Mouse (Mus musculus): ENCODE measurements around the gene Plxna3. TPM values are rescaled to one million over a fixed set of nuclear protein-coding genes. Genes with fewer than 3 reads are reported as not detected.

Gene Plxna3
- polyA plus RNA-seq, 1 experiment from 2014 or later, result 45.6 TPM

- H3K36me3 ChIP-seq (replicated peaks; ENCODE audit: control insufficient read depth, insufficient read depth), result no peaks in the 10 kb centered on the region
- no peaks in the 10 kb centered on the region for H3K4me1 ChIP-seq (replicated peaks; ENCODE audit: control insufficient read depth, insufficient read depth, low read length)
- 0 out of 2 replicates have a peak, but pooled peaks cover 3% of the 10 kb centered on the region for H3K9me3 ChIP-seq (ENCODE audit: control insufficient read depth, low read length)
- no peak for DNase-seq (ENCODE audit: low spot score)
- H3K27ac ChIP-seq, result no peak overlapping the region
- no peak for ATAC-seq (ENCODE audit: low FRiP score)
- H3K27me3 ChIP-seq (ENCODE audit: control insufficient read depth, insufficient read depth, low read length), result no peaks in the 10 kb centered on the region
- no peak overlapping the region for H3K9ac ChIP-seq
- 55% methylated on average over 11 of the region's 11 CpGs for WGBS
- H3K4me2 ChIP-seq (replicated peaks), result no peak overlapping the region
- no peak overlapping the region for H3K4me3 ChIP-seq (replicated peaks; ENCODE audit: low read length)
Observed at GRCm38 (mm10) chrX:74359171-74359570, 30.3 kb downstream of the Plxna3 start.

DNA sequence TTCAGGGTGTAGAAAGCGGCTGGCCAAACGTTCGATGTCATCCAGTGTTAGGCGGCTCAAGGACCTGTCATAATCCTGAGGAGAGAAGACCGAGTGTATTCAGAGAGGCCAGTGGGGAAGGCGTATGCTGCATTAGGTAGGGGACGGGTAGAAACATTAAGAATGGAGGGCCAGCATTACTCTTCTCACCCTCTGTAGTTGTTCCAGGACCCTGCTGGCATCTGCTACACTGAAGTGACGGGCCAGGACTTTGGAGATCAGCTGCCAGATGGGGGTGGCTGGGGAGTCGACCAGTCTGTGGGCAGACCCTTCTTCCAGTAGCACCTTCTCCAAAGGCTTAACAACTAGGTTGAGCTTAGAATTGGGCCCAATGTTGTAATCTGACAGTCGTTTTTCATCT, 38.6 kb downstream of the Plxna3 start:
- H3K27me3 ChIP-seq (ENCODE audit: control insufficient read depth, insufficient read depth, low read length), result no peaks in the 10 kb centered on the region
- ATAC-seq (ENCODE audit: low FRiP score) (no peak), DNase-seq (ENCODE audit: low spot score) (no peak)
- H3K4me1 ChIP-seq (replicated peaks; ENCODE audit: control insufficient read depth, insufficient read depth, low read length), result peaks cover 10% of the 10 kb centered on the region; the same call in 1 of the 2 replicates
- no peaks in the 10 kb centered on the region; the same call in 1 of the 2 replicates for H3K36me3 ChIP-seq (replicated peaks; ENCODE audit: control insufficient read depth, insufficient read depth)
- WGBS, result 66% methylated on average over 10 of the region's 10 CpGs
- H3K9me3 ChIP-seq (ENCODE audit: control insufficient read depth, low read length), result no peaks in the 10 kb centered on the region
- H3K9ac ChIP-seq, result peak overlapping the region; percentile 84
- H3K27ac ChIP-seq, result peak overlapping the region; percentile 82; the same call in 1 of the 2 replicates
- H3K4me2 ChIP-seq (replicated peaks), result peak overlapping the region; percentile 63
- H3K4me3 ChIP-seq (replicated peaks; ENCODE audit: low read length), result peak overlapping the region; percentile 58

GRCm38 (mm10) chrX:74368209-74368909, 39.5 kb downstream of the Plxna3 start:
- H3K27me3 ChIP-seq (ENCODE audit: control insufficient read depth, insufficient read depth, low read length), result no peaks in the 10 kb centered on the region
- H3K9me3 ChIP-seq (ENCODE audit: control insufficient read depth, low read length), result no peaks in the 10 kb centered on the region
- WGBS, result 20% methylated on average over 49 of the region's 49 CpGs
- peak overlapping the region; percentile 63 for H3K4me2 ChIP-seq (replicated peaks)
- H3K27ac ChIP-seq, result peak overlapping the region; percentile 82
- peaks cover 14% of the 10 kb centered on the region; the same call in 1 of the 2 replicates for H3K4me1 ChIP-seq (replicated peaks; ENCODE audit: control insufficient read depth, insufficient read depth, low read length)
- ATAC-seq (ENCODE audit: low FRiP score), result peak; percentile 76
- H3K36me3 ChIP-seq (replicated peaks; ENCODE audit: control insufficient read depth, insufficient read depth), result no peaks in the 10 kb centered on the region; the same call in 1 of the 2 replicates
- peak; percentile 66 for DNase-seq (ENCODE audit: low spot score)
- H3K9ac ChIP-seq, result peak overlapping the region; percentile 84
- peak overlapping the region; percentile 58 for H3K4me3 ChIP-seq (replicated peaks; ENCODE audit: low read length)

DNA sequence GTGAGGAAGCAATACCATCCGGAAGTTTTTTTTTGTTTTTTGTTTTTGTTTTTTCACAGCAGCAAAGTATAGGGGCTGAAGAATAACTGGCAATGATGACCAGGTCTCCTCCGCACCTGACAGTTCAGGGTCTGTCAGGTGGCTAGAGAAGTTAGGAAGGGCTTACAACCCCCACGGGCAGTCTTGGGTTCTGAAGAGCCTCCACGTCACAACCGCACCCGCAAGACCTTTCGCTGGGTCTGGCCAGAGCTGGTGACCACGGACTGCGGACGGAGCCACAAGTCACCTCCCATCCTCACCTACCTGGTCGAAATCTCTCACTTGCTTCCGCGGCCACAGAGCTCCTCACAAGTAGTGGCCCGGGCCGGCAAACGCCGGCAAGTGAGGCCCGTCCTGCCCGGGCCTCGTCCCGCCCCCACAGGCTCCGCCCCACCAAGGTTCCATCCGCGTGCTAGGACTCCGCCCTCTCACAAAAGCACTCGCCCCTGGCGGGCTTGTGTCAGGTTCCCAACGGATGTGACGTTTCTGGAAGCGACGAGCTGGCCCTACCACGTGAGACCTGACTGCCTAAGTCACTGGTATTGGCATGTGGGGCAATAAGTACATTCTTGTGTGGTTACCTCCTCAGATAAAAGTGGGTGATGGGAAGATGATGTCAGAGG, 44.2 kb downstream of the Plxna3 start, which contains the start of the genes Ubl4a and Slc10a3:
Ubl4a (minus strand) TSS at position 331 of the 662 bp plus-strand sequence.
Slc10a3 (minus strand) TSS at position 462 of the 662 bp plus-strand sequence.
- Histone ChIP-seq H3K27me3 (ENCODE audit: control insufficient read depth, insufficient read depth, low read length) (no peaks in the 10 kb centered on the region), H3K4me3 (replicated peaks; ENCODE audit: low read length) (peak within 1 kb of the TSS; percentile 44), H3K27ac (no peak within 1 kb of the TSS), H3K9ac (peak within 1 kb of the TSS; percentile 60), H3K9me3 (ENCODE audit: control insufficient read depth, low read length) (no peaks in the 10 kb centered on the region), H3K4me1 (replicated peaks; ENCODE audit: control insufficient read depth, insufficient read depth, low read length) (0 out of 2 replicates have a peak, but pooled peaks cover 6% of the 10 kb centered on the region), H3K36me3 (replicated peaks; ENCODE audit: control insufficient read depth, insufficient read depth) (no peaks in the 10 kb centered on the region), H3K4me2 (replicated peaks) (peak within 1 kb of the TSS; percentile 64)
- 18% methylated on average over 32 of the region's 32 CpGs for WGBS
- DNase-seq (ENCODE audit: low spot score), result peak; percentile 82
- peak; percentile 94 for ATAC-seq (ENCODE audit: low FRiP score)

DNA sequence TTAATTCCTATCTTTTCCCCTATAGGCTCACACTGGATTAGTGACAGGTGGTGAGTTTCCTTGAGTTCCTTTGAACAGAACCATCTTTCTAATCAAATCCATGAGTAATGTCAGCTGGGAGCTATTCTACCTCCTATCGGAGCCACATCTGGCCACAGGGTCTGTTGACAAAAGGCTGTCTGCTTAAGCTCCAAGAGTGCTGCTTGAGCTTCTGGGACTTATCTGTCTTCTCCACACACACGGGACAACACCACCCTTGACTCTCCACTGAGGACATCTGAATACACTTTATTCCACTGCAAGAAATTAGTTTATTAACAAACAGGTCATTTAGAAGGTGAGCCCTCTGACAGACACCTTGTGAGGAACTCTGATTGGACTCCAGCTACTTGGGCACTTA, 55.6 kb downstream of the Plxna3 start:
- ATAC-seq (ENCODE audit: low FRiP score), result no peak
- Histone ChIP-seq H3K9ac (no peak overlapping the region), H3K27me3 (ENCODE audit: control insufficient read depth, insufficient read depth, low read length) (no peaks in the 10 kb centered on the region), H3K27ac (no peak overlapping the region), H3K36me3 (replicated peaks; ENCODE audit: control insufficient read depth, insufficient read depth) (peaks cover 14% of the 10 kb centered on the region), H3K4me1 (replicated peaks; ENCODE audit: control insufficient read depth, insufficient read depth, low read length) (no peaks in the 10 kb centered on the region), H3K4me3 (replicated peaks; ENCODE audit: low read length) (no peak overlapping the region), H3K4me2 (replicated peaks) (no peak overlapping the region), H3K9me3 (ENCODE audit: control insufficient read depth, low read length) (no peaks in the 10 kb centered on the region)
- 85% methylated on average over 2 of the region's 2 CpGs for WGBS
- DNase-seq (ENCODE audit: low spot score), result no peak

- no peaks in the 10 kb centered on the region for H3K9me3 ChIP-seq (ENCODE audit: control insufficient read depth, low read length)
- H3K27ac ChIP-seq, result no peak overlapping the region
- H3K4me2 ChIP-seq (replicated peaks), result no peak overlapping the region
- ATAC-seq (ENCODE audit: low FRiP score), result no peak
- no peak overlapping the region for H3K9ac ChIP-seq
- H3K36me3 ChIP-seq (replicated peaks; ENCODE audit: control insufficient read depth, insufficient read depth), result peaks cover 14% of the 10 kb centered on the region
- no peaks in the 10 kb centered on the region for H3K27me3 ChIP-seq (ENCODE audit: control insufficient read depth, insufficient read depth, low read length)
- H3K4me3 ChIP-seq (replicated peaks; ENCODE audit: low read length), result no peak overlapping the region
- H3K4me1 ChIP-seq (replicated peaks; ENCODE audit: control insufficient read depth, insufficient read depth, low read length), result no peaks in the 10 kb centered on the region; the same call in 1 of the 2 replicates
- DNase-seq (ENCODE audit: low spot score), result no peak
Observed at GRCm38 (mm10) chrX:74388153-74388552, 59.3 kb downstream of the Plxna3 start.

DNA sequence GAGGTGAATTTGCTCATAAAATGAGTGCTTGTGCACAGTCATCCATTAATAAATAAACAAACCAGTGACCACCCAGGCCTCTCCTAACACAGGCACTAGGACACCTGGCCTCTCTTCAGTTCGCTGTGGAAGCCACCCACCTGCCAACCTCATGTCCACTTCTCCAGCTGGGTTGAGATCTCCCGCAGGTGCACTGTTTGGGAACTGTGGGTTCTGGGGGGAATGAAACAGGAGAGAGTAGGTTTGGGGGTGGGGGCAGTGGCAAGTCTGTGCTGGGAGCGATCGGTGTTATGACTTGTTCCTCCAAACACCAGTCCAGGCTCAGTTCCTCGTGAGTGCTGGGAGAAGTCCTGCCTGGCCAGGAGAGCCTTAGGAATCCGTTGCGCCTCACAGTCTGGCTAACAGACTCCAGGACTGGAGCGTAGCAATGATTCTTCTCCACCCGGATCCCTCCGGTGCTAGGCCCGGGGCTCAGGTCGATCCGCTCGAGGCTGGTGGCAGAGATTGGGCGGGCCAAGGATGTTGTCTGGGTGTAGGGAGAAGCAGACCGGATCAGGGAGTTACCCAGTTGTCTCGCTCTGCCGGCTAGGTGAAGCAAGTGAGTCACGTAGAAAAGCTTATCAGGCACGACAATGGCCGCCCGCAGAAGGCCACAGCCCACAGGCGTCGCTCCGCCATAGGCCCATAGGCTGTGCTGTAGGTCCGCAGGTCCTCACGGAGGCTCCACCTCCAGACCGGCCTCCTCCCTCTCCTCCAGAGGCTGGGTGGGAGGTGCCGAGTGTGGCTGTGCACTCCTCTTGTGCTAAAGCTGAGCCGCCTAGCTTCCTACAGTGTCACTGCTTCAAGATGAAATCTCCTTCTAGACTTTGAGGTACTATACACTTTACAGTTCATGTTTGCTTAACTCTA, 63.9 kb downstream of the Plxna3 start, which contains the start of the genes Fam3a and Ikbkg:
Fam3a (minus strand) TSS at position 738 of the 909 bp plus-strand sequence.
Ikbkg (plus strand) TSS at position 756 of the 909 bp plus-strand sequence.
- peak within 1 kb of the TSS; percentile 67 for H3K4me2 ChIP-seq (replicated peaks)
- H3K27me3 ChIP-seq (ENCODE audit: control insufficient read depth, insufficient read depth, low read length), result no peaks in the 10 kb centered on the region
- ATAC-seq (ENCODE audit: low FRiP score) (peak; percentile 100), DNase-seq (ENCODE audit: low spot score) (peak; percentile 71)
- H3K36me3 ChIP-seq (replicated peaks; ENCODE audit: control insufficient read depth, insufficient read depth), result no peaks in the 10 kb centered on the region
- peak within 1 kb of the TSS; percentile 85 for H3K27ac ChIP-seq
- H3K4me3 ChIP-seq (replicated peaks; ENCODE audit: low read length), result peak within 1 kb of the TSS; percentile 55
- WGBS, result 25% methylated on average over 30 of the region's 30 CpGs
- no peaks in the 10 kb centered on the region; the same call in 1 of the 2 replicates for H3K4me1 ChIP-seq (replicated peaks; ENCODE audit: control insufficient read depth, insufficient read depth, low read length)
- no peaks in the 10 kb centered on the region for H3K9me3 ChIP-seq (ENCODE audit: control insufficient read depth, low read length)
- H3K9ac ChIP-seq, result peak within 1 kb of the TSS; percentile 82
